Mouse (Mus musculus): ENCODE measurements at regions not wholly inside any gene's neighbourhood (a gene's known extent, or its start where the extent isn't known, plus 50 kb on each side); places are given as distances from the start of the nearest gene placed in this dataset.

DNA sequence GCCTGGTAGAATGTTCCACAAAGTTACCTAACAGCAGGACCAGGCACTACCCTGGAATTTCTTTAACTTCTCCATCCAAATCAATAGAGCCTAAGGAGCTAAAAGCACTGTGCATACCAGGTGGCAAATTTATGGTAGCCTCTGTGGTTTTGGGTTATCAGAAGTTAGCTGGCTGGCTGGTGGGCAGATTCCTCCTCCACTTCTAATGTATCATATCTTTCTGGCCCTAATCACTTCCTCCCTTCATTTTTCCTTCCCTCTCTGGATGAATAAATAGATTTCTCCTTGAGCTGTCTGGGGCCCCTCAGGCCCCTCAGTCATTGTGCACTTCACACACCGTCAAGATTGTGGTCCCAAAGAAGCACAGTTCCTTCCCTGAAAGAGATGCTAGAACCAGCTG lies 212.7 kb downstream of the Mex3b start:
- DNase-seq: no peak

DNA sequence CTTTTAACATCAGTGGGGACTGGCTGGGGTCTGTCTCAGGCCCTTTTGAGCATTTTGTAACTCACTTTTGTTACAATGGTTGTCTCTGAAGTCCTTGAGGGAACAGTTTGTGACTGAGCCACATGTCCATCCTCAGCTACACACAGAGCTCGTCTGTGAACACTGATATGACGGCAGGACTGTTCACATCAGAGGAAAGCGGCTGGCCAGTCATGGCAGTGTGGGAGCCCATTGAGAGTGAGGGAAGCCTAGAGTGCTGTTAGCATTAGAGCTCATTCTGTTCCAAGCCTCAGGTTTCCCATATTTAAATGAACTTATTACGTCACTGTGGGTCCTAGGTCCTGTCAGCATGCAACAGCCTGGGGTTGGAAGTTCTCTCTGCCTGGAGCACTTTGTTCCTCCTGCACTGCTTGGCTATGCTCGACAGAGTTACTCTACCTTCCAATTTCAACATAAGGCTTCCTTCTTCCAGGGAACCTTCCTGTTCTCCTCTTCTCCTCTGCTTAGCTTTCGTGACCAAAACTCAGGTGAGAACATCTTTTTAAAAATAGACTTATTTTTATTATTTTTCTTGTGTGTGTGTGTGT lies 217.5 kb downstream of the Mex3b start:
- DNase-seq: no peak

GRCm38 (mm10) chr7:83085547-83086158 lies 218.5 kb downstream of the Mex3b start:
- DNase-seq: no peak

- DNase-seq: no peak
Measured at GRCm38 (mm10) chr7:83087408-83087807, 220.3 kb downstream of the Mex3b start.

DNA sequence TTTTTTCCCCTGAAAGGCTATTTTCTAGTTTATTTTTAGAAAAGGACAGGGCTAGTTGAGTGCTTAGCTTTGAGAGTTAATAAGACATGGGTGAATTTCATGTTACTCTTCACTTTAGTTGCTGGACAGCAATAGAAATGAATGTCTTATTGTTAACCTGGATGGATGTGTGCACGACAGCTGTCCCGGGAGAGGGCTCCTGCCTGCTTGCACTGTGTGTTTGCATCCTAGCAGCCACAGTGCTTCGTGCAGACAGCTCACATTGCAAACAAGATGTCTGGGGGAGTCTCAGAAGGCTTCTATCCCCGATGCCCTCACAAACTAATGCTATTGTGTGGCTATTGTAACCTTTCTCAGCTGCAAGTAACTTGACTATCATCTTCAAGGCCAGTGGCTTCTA lies 221.0 kb downstream of the Mex3b start:
- no peak for DNase-seq

GRCm38 (mm10) chr7:83089330-83089982 lies 222.3 kb downstream of the Mex3b start:
- DNase-seq: peak; percentile 45

GRCm38 (mm10) chr7:83093923-83094355 lies 226.8 kb downstream of the Mex3b start:
- peak; percentile 12 for DNase-seq

GRCm38 (mm10) chr7:83094899-83095298 lies 227.8 kb downstream of the Mex3b start:
- DNase-seq: no peak

DNA sequence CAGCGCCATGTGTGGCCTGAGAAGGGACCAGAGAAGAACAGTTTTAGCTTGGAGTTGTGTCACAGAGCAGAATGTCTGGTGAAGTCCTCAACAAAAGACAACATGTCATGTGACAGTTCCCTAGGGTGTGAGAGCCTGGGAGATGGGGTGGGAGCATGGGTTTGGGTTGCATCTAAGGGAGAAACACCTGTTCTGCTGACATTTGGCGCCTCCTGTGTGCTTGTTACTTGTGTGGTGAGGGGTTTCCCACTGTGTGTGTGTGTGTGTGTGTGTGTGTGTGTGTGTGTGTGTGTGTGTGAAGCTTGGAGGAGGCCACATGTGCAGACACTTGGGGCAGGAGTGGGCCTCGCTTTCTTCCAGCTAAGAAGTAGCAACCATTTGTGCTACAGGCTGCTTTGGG lies 228.5 kb downstream of the Mex3b start:
- DNase-seq: no peak

DNA sequence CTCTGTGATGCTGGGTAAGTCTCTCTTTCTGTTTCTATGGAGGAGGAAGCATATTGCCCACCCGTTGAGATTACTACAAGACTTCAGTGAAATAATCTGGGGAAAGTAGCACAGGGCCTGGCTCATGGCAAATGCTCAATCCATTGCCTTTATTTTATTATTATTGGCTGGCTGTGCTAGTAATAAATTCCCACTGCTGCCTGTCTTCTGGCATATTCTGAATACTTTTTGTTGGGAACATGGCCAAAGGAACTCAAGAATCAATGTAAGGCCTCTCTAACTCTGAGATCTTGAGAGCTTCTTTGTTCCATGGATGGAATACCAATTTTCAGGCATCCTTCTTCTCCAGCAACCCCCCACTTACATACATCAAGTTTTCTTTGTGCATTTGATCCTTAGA lies 237.3 kb downstream of the Mex3b start:
- DNase-seq: no peak

DNA sequence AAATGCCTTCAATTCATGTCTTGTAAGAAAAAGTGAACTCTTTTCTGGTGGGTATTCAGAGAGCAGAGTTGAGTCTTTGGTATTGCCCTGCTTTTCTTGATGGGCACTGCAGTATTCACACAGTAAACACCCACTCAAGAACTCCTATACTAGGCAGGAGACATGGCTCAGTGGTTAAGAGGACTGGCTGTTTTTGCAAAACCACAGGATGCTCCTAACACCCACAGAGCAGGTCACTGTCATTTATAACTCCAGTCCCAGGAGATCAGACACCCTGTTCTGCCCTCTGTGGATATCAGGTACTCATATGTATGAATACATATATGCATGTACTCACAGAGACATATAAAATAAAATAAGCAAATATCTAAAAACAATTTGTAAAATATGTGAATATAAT lies 238.5 kb downstream of the Mex3b start:
- DNase-seq: no peak

DNA sequence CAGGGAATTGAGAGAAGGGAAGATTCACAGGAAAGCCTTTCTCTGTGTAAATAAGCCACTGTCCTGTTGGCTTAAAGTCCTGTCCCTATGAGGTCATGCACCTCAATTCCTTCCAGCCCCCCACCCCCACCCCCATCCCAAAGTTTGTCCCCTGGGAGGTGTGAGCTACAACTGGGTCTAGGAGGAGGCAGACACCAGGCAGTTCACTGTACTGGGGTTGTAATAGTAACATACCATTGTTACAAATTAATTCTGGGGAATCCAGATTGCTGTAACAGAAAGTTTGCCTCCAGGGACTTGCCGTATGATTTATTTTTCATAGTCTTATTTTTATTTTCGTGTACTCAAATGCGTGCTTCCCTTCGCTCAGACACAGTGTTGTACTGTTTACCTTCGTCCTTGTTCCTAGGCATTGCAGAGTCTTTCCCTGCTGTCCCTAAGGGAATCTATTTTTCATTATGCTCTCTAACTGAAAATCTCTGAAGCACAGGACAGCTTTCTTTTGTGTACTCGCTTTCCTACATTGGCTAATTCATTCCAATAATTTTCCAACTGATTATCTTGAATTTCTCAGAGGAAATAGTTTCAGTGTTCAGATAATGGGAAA lies 244.2 kb downstream of the Mex3b start:
- no peak for DNase-seq

- no peak for DNase-seq
Measured at GRCm38 (mm10) chr7:83116487-83116886, 249.4 kb downstream of the Mex3b start.

- DNase-seq: no peak
Measured at GRCm38 (mm10) chr7:83117065-83117464, 249.9 kb downstream of the Mex3b start.

DNA sequence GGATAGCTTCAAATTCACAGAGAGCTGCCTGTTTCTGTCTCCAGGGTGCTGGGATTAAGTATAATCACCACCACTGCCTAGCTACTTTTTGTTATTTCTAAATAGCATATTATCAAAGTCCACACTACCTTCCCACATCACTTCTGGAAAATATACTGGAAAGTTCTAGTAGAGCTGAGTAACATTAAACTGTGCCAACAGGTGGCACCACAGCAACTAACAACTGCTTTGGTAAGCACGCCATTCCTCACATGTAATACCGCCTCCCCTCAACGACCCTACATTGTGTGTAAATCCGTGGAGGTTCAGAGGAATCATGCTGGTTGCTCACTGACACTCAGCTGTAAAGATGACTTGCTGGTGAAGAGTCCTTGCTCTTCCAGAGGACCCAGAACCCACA lies 259.1 kb downstream of the Mex3b start:
- DNase-seq: no peak

DNA sequence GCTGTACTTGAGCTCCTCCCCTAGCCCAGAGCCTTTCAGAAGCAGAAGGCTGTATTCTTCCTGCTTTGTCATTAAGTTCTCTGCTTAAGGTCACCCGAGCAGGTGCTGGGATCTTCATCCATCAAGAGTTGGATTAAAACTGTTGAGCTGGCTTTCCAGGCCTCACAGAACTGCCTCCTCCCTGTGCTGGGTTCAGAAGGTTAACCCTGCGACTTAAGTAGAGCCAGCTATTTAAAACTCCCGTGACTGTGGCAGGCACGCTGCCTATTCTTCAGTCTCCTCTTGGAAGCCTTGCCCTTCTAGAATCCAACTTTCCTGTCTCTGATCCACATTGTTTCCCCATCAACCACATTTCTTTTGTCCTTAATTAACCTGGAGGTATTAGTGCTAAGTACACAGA lies 273.1 kb downstream of the Mex3b start:
- no peak for DNase-seq

DNA sequence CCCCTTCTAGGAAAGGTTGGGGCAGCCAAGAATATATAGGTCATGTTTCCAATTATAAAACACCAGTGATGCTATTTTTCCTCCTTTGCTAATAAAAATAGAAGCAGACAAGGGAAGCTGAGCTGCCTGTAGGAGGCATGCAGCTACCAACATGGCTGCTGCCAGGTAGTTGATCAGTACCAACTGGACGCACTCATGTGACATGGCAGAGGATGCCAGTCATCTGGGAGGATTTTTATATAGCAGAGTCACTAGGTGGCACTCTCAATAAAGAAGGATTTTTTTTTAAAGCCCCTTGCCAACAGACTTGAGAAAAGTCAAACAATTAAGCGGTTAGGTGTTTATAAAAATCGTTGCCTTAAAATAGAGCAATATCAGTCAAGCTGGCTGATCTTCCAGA lies 273.5 kb downstream of the Mex3b start:
- DNase-seq: no peak

GRCm38 (mm10) chr7:83144018-83144417 lies 276.9 kb downstream of the Mex3b start:
- DNase-seq: no peak

- DNase-seq: no peak
Measured at GRCm38 (mm10) chr7:83145551-83145950, 278.4 kb downstream of the Mex3b start.

DNA sequence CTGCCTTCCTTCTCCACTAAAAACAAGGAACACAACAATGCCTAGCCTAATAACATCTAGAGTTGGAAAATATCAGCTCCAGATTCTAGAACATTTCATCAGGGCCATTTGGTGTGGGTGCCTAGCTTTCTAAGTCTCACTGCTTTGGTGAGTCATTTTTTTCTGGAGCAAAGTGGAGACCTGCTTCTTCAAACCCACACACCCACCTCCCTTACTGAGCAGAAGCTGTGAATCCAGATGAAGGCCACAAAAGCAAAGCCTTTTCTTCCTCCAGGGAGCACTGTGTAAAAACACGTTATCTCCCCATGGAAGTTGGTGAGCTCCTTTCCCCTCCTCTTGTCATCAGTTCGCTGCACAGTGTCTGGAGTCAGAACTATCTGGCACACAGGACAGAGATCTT lies 294.1 kb downstream of the Mex3b start:
- no peak for DNase-seq

DNA sequence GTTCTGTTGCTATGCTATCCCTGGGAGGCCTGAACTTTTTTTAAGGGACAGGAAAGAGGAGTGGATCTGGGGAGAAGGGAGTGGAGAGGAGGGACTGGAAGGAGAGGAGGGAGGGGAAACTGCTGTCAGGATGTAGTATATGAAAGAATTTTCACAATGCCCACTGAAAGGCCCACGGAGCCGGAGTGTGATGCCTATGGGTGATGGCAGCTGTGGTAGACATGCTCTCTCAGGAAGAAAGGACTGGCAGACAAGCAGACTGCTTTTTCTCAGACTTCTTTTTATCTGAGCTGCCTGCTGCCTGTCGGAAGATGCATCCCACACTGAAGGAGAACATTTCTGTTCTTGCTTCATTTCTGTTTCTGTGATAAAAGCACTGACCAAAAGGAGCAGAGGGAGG lies 295.7 kb downstream of the Mex3b start:
- DNase-seq: no peak

DNA sequence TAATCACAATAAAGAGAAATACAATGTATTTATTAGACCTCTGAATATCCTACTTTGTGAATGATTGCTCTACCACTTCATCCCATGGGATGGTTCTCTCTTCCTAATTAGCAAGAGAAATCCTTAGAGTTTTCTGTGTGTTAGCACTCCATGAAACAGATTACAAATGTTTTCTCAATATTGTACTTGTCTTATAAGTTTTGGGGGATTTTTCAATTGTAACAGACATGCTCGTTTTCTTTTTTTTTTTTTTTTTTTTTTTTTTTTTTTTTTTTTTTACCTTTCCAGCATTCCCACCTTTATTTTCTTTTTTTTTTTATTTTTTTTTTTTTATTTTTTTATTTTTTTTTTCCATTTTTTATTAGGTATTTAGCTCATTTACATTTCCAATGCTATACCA lies 312.3 kb downstream of the Mex3b start:
- no peak for DNase-seq

DNA sequence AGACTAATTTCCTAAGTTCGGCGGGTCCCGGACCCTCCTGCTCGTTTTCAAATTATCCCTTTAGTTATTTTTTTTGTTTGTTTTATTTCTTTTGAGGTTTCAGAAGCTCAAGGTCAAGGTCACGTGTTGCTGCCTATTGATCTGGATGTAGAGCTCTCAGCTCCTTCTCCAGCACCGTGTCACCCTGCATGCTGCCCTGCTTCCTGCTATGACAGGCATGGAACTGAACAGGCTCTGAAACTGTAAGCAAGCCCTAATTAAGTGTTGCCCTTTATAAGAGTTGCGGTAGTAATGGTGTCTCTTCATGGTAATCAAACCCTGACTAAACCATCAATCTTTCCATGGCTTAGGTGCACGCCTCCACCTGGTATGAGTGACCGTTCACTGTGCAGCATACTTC lies 319.2 kb downstream of the Mex3b start:
- DNase-seq: no peak

DNA sequence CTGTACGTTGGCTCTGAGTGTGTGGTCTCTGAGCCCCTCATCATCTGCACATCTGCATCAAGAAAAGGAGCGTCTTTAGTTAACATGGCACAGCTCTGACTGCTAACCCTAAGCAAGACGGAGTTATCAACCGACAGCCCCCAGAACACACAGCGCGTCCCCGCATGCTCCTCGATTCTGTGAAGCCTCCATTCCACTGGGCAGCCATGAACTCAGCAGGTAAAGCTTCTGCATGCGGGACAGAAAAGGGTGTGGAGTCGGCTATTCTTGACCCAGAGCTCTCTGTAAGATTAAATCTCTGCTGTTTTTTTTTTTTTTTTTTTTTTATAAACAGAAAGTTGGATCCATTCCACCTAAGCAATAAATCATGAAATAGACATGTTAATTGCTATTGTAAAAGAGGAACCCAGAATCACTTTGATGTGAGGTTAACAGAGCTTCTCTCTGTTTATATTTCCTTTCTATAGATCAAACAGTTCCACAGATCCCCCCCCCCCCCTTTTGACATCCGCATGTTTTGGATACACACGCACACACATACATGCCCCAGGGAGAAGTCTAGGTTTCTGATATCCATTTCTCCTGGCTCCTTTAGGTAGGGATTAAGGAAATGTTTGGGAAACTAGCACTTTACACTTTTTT lies 328.9 kb downstream of the Mex3b start:
- no peak for DNase-seq

Measured in lung, postnatal 10 days (tissue).